Mouse (Mus musculus) neural tube, embryonic 11.5 days (tissue): Measurements from ENCODE around the gene Gm11060. TPM values are rescaled to one million over a fixed set of nuclear protein-coding genes. Genes with fewer than 3 reads are reported as not detected.

Source experiments
- ATAC-seq: fragments of 200-750 bp; cut with Nextera tagmentation; 2 replicates; pipeline ENCODE4 v1.8.0; 2017; ENCODE audit warnings: moderate number of reproducible peaks, mild to moderate bottlenecking, moderate TSS enrichment, moderate library complexity; ENCODE audit not compliant: insufficient read depth, low FRiP score, low TSS enrichment
- DNase-seq: peaks from one replicate; pipeline ENCODE4 v3.0.0-alpha.2; 2015; ENCODE audit warnings: low spot score
- H3K27ac ChIP-seq: fragments of 300-500 bp; sonication (generic); 2 replicates; pipeline ENCODE4 v1.5.1; 2014; ENCODE audit warnings: low read depth, mild to moderate bottlenecking, low read length
- H3K27me3 ChIP-seq: fragments of 300-500 bp; sonication (generic); 2 replicates; pipeline ENCODE4 v1.6.1; 2014; ENCODE audit warnings: mild to moderate bottlenecking, low read length, mixed read lengths; ENCODE audit not compliant: control insufficient read depth, insufficient read depth
- H3K36me3 ChIP-seq: fragments of 300-500 bp; sonication (generic); 2 replicates; pipeline ENCODE4 v1.6.1; 2014; ENCODE audit warnings: mild to moderate bottlenecking, low read length, moderate library complexity, mixed read lengths; ENCODE audit not compliant: control insufficient read depth, insufficient read depth
- H3K4me1 ChIP-seq: fragments of 300-500 bp; sonication (generic); 2 replicates; pipeline ENCODE4 v1.6.1; 2014; ENCODE audit warnings: low read length, mixed read lengths; ENCODE audit not compliant: control insufficient read depth, insufficient read depth
- H3K4me2 ChIP-seq: fragments of 300-500 bp; sonication (generic); 2 replicates; pipeline ENCODE4 v1.6.1; 2014; ENCODE audit warnings: low read depth, mild to moderate bottlenecking, moderate library complexity
- H3K4me3 ChIP-seq: fragments of 300-500 bp; sonication (generic); 2 replicates; pipeline ENCODE4 v1.5.1; 2014; ENCODE audit warnings: low read depth, low read length
- H3K9ac ChIP-seq: fragments of 300-500 bp; sonication (generic); 2 replicates; pipeline ENCODE4 v1.6.1; 2014; ENCODE audit warnings: mild to moderate bottlenecking, low read length
- H3K9me3 ChIP-seq: fragments of 300-500 bp; sonication (generic); 2 replicates; pipeline ENCODE4 v1.6.1; 2016; ENCODE audit warnings: low read length; ENCODE audit not compliant: control insufficient read depth
- WGBS: fragments of 180-500 bp; shearing (Covaris S2); extraction: QIAGEN DNeasy Blood & Tissue Kit; methylation state at CpG from one replicate; pipeline ENCODE4 v1.1.7; 2014; 5-methylcytosine and 5-hydroxymethylcytosine counted together
- polyA plus RNA-seq: library from polyadenylated mRNA; unstranded; fragments of >200 nt; fragmentation: Nextera tagmentation; extraction: Ambion mirVana; gene quantifications from 2 replicates; pipeline ENCODE4 v1.2.1, GENCODE M21; 2014

Gm11060 gene
- polyA plus RNA-seq: not detected in 2 replicates

DNA sequence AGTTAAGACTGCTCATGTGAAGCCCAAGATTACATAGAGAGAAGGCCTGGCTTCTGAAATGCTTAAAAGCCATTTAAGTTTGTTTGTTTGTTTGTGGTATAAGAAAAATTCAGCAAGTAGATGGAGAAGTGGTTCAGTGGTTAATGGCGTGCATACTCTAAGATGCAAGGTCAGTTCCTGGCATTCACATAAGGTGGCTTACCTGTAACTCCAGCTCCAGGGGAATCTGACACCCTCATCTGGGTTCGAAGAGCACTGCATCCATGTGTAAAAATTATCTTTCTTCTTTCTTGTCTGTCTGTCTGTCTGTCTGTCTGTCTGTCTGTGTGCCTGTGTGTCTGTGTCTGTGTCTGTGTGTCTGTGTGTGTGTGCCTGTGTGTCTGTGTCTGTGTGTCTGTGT lies at the start of gene Gm11060:
Gene Gm11060 (plus strand): TSS at position 301 of the 400 bp plus-strand sequence.
- Histone ChIP-seq H3K4me3 (no peak within 1 kb of the TSS), H3K9me3 (no peaks in the 10 kb centered on the region), H3K36me3 (no peaks in the 10 kb centered on the region), H3K27me3 (no peaks in the 10 kb centered on the region), H3K4me1 (peaks cover 10% of the 10 kb centered on the region; the same call in 1 of the 2 replicates), H3K9ac (no peak within 1 kb of the TSS), H3K27ac (no peak within 1 kb of the TSS), H3K4me2 (no peak within 1 kb of the TSS)
- WGBS: 85% methylated on average over 2 of the region's 2 CpGs
- DNase-seq (no peak), ATAC-seq (no peak)

DNA sequence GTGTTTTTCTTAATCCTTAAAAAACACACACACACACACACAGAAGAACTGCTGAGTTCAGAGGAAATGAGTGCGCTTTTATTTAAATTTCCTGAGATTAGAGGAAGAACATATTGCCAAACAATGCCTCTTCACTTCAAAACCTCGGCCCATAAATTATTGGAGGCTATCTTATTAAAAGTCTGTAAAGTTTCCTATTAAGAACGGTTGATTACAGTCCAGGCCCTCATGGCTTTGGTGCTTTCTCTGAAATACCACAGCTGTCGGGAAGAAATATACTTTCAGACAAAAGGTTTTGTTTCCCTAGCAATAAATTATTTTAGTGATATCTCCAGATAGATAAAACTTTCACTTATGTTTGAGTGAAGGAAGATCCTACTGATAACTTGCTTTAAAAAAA lies 48.7 kb upstream of the Gm11060 start:
- H3K27me3 ChIP-seq: no peaks in the 10 kb centered on the region
- H3K9me3 ChIP-seq: no peaks in the 10 kb centered on the region
- H3K9ac ChIP-seq: no peak overlapping the region
- DNase-seq (no peak), ATAC-seq (no peak)
- H3K4me3 ChIP-seq: no peak overlapping the region
- no peaks in the 10 kb centered on the region for H3K4me1 ChIP-seq
- H3K27ac ChIP-seq: no peak overlapping the region
- H3K4me2 ChIP-seq: no peak overlapping the region
- WGBS: 51% methylated on average over 4 of the region's 4 CpGs
- H3K36me3 ChIP-seq: no peaks in the 10 kb centered on the region

DNA sequence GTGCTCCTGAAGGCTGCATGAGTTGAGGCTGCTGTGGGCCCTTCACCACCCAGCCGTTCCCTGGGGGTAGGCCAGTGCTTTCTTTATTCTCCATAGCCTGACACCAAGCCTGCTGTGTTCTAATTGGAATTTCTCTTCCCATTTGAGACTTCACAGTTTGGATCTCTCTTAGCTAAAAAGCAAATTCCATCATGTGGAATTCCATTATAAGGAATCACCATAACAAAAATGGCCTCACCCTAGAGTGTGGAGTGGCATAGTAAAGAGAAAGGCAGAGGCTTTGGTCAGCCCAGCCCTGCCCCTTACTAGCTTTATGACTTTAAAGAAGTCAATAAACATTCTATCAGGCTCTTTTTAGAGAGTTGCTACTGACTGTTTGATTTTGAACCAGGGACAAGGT lies 43.5 kb upstream of the Gm11060 start:
- WGBS: 42% methylated on average over 1 of the region's 1 CpGs
- H3K36me3 ChIP-seq: no peaks in the 10 kb centered on the region
- no peaks in the 10 kb centered on the region for H3K9me3 ChIP-seq
- H3K4me3 ChIP-seq: no peak overlapping the region
- no peak overlapping the region for H3K9ac ChIP-seq
- no peak overlapping the region for H3K4me2 ChIP-seq
- ATAC-seq (no peak), DNase-seq (no peak)
- H3K27me3 ChIP-seq: no peaks in the 10 kb centered on the region
- H3K27ac ChIP-seq: no peak overlapping the region
- no peaks in the 10 kb centered on the region for H3K4me1 ChIP-seq

DNA sequence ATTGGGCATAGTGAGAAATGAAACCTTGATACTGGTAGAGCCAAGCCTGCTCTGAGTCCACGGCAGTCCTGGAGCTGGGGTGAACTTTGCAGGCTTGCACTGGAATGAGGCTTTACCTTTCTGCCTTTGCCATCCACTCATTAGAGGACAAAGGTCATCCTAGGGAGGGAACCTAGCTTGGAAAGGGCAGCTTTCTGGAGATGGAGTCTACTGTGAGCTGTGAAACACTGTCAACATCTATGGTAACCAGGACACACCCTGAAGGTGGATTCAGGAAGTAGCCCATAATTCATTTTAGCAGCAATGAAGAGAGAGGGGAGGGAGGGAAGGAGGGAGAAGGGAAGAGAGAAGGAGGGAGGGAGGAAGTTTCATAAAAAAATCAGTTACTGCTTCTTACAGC lies 36.3 kb upstream of the Gm11060 start:
- no peak overlapping the region for H3K27ac ChIP-seq
- ATAC-seq (no peak), DNase-seq (no peak)
- no peaks in the 10 kb centered on the region for H3K9me3 ChIP-seq
- no peak overlapping the region for H3K4me3 ChIP-seq
- no peaks in the 10 kb centered on the region for H3K27me3 ChIP-seq
- H3K9ac ChIP-seq: no peak overlapping the region
- H3K36me3 ChIP-seq: no peaks in the 10 kb centered on the region
- H3K4me1 ChIP-seq: no peaks in the 10 kb centered on the region
- no peak overlapping the region for H3K4me2 ChIP-seq
- WGBS: 89% methylated on average over 1 of the region's 1 CpGs

DNA sequence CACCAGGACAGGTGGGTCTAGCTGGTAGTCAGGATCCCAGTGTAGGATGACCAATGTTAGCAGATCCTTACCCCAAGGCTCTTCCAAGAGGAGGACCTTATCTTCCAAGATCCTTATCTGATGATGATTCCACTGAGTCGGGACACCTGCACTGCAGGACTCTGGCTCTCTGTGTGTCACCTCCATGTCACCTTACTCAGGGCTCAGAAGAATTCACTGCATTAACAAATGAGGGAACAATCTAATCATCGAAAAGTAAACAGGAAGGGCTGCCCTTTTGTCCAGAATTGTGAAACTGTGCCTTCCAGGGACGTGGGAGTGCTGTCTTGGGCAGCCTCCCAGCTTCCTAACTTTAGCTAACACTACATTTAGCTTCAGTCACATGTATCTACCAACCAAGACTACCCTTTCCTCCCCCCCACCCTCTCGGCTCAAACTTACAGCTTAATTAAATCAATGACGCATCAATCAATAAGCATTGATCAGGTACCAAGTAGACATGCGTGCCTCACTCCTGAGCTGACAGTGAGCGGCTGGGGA lies 33.2 kb upstream of the Gm11060 start:
- DNase-seq: no peak
- no peaks in the 10 kb centered on the region for H3K9me3 ChIP-seq
- no peak overlapping the region for H3K4me2 ChIP-seq
- no peak overlapping the region for H3K9ac ChIP-seq
- ATAC-seq: no peak
- H3K36me3 ChIP-seq: no peaks in the 10 kb centered on the region
- H3K27me3 ChIP-seq: no peaks in the 10 kb centered on the region
- H3K4me3 ChIP-seq: no peak overlapping the region
- H3K27ac ChIP-seq: no peak overlapping the region
- WGBS: 83% methylated on average over 7 of the region's 7 CpGs
- no peaks in the 10 kb centered on the region for H3K4me1 ChIP-seq

DNA sequence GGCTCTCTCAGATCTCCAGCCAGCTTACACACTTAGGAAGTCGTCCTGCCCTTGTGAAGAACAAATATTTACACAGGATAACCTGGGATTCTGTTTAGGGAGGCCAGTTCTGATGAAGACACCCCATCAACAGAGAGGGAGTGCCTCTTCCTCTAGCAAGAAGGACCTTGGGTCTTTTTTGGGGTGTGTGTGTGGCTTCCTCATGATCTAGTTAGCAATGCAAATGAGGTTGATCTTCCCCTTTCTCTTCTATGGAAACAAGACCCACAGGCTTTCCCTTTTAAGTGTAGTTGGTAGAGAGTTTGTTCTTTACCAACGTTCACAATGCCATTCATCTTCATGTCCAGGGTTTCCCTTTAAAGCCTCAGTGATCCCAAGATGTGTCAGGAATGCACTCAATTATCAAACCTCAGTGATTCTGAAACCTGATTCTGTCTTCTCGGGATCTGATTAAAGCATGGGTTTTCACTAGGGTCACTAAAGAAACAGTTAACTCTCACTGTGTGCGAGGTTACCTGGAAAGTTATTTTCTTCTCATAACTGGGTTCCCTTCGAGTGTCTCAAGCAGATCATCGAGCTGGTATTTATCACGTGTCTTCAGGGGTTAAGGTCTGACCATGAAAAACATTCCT lies 29.0 kb upstream of the Gm11060 start:
- DNase-seq: no peak
- 57% methylated on average over 7 of the region's 7 CpGs for WGBS
- H3K4me1 ChIP-seq: no peaks in the 10 kb centered on the region

DNA sequence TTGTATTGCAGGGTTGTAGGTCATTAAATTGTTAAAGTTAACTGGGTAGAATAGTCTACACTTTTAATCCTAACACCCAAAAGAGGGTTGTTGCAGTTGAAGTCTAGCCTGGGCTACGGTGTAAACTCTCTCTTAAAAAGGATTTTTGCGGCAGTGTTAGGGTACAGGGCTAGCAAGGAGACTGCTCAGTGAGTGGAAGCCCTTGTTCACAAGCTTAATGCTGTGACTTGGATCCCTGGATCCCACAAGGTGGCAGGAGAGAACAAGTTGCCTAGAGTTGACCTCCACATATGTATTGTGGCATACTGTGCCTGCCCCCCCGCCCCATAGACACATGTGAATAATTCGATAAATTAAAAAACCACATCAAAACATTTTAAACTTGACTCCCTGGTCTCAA lies 19.3 kb upstream of the Gm11060 start:
- H3K4me1 ChIP-seq: no peaks in the 10 kb centered on the region
- no peak overlapping the region for H3K9ac ChIP-seq
- no peaks in the 10 kb centered on the region for H3K9me3 ChIP-seq
- DNase-seq (no peak), ATAC-seq (no peak)
- H3K4me3 ChIP-seq: no peak overlapping the region
- 76% methylated on average over 4 of the region's 4 CpGs for WGBS
- no peaks in the 10 kb centered on the region for H3K27me3 ChIP-seq
- H3K36me3 ChIP-seq: no peaks in the 10 kb centered on the region
- no peak overlapping the region for H3K4me2 ChIP-seq
- H3K27ac ChIP-seq: no peak overlapping the region

More for the DNA sequence above, 29.0 kb upstream of the Gm11060 start:
- Histone ChIP-seq H3K4me3 (no peak overlapping the region), H3K9ac (no peak overlapping the region), H3K4me2 (no peak overlapping the region), H3K36me3 (no peaks in the 10 kb centered on the region), H3K27me3 (no peaks in the 10 kb centered on the region), H3K27ac (no peak overlapping the region), H3K9me3 (no peaks in the 10 kb centered on the region)
- ATAC-seq: no peak

DNA sequence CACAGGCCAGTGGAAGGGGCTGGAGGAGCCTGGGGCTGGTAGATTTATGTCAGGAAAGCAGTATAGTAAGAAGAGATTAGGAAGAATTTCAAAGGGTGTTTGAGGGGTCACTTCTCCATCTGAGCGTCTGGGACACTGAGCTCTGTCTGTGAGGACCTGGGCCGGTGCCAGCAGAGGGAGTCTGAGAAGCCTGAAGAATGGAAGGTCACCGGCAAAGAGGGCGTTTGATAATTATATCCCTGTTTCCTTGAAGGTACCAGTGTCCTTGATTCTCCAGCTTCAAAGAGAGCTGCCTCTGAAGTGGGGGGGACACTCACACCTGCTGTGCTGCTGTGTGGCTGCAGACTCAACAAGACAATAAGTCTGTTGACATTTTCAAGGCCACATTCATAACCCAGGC lies 17.6 kb upstream of the Gm11060 start:
- H3K27me3 ChIP-seq: no peaks in the 10 kb centered on the region
- H3K9me3 ChIP-seq: no peaks in the 10 kb centered on the region
- no peak overlapping the region for H3K27ac ChIP-seq
- no peak overlapping the region for H3K4me2 ChIP-seq
- no peaks in the 10 kb centered on the region for H3K36me3 ChIP-seq
- no peak overlapping the region for H3K9ac ChIP-seq
- DNase-seq: no peak
- WGBS: 46% methylated on average over 4 of the region's 4 CpGs
- no peak for ATAC-seq
- H3K4me3 ChIP-seq: no peak overlapping the region
- no peaks in the 10 kb centered on the region for H3K4me1 ChIP-seq

DNA sequence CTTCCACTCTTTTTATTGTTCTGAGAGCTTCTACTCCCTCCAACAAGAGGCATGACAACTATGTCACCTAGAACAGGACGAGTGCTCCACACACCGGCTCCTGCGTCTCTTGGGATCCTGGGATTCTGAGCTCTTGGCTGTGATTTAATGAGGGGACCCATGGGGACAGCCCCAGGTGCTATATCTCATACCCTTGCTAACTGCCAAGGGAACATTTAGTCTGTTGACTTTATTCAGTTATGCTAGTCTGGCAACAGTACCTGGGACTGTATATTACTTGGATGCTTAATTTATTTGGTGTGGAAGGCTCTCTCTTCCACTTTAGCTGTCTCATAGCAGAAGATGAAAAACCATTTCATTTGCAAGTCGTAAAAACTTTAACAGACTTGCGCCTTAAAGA lies 16.0 kb upstream of the Gm11060 start:
- Histone ChIP-seq H3K27ac (no peak overlapping the region), H3K9ac (no peak overlapping the region), H3K36me3 (no peaks in the 10 kb centered on the region), H3K4me2 (no peak overlapping the region), H3K9me3 (no peaks in the 10 kb centered on the region), H3K27me3 (no peaks in the 10 kb centered on the region), H3K4me1 (no peaks in the 10 kb centered on the region), H3K4me3 (no peak overlapping the region)
- ATAC-seq (no peak), DNase-seq (no peak)
- whole genome bisulfite sequencing: 64% methylated on average over 5 of the region's 5 CpGs
